In the genomic region with DNA sequence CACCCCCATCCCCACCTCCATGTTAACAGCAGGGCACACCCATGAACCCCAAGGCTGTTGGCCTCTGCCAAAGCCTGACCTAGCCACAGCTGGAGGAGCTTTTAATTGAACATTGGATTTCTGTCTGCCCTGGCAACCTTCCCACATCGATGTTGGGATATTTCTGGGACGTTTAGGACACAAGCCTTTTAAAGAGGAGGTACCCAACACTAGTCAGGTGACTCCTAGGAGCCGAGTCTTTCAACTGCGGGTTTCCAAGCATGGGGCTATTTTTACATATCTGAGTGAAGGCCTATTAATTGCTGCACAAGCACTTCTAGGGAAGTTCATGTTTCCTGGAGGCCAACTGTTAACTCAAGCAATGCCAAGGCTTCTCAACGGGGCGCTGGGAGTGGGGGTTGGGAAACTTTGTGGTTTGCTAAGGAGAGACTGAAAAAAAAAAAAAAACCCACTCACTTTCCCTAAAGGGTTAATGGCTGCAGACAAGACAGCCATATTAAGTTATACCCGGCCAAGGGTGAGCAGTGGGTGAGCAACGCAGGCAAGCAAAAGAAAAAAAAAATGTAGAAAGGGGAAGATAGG, we compare ENCODE assay signal across 7 mouse cellular contexts.
DNase-seq lines count a peak whose midpoint lies in the region; ATAC-seq and TF ChIP-seq lines count a peak whose summit lies in the region.

No protein-coding gene starts in this region.

- no peak overlapping the region for H3ac ChIP-seq in C2C12 (ENCODE audit: control insufficient read depth, insufficient read length, low read depth)

- H3K4me1 ChIP-seq in heart, postnatal 0 days (ENCODE audit: control insufficient read depth, insufficient read depth) = peaks cover 45% of the 10 kb centered on the region

- no peaks in the 10 kb centered on the region for H3K9me3 ChIP-seq in heart, postnatal 0 days (replicated peaks; ENCODE audit: control insufficient read depth, low read length)

- peaks cover 6% of the 10 kb centered on the region for H3K79me3 ChIP-seq in C2C12 (ENCODE audit: low read depth)

- peak; percentile 76 for ATAC-seq in heart, postnatal 0 days (ENCODE audit: insufficient read depth, low read depth)

- H3K27me3 ChIP-seq in C2C12 (ENCODE audit: control insufficient read depth, insufficient read depth, insufficient read length) = no peaks in the 10 kb centered on the region
- H3K27me3 ChIP-seq in heart, postnatal 0 days (ENCODE audit: control insufficient read depth, insufficient read depth, low read length) = no peaks in the 10 kb centered on the region

- peak; percentile 46 for DNase-seq in MEL-GATA-1-ER (ENCODE audit: extremely low read depth, low read depth)
- DNase-seq in heart, postnatal 0 days (ENCODE audit: low spot score) = peak; percentile 66
- peak; percentile 46 for DNase-seq in liver
- DNase-seq in layer of hippocampus, adult 8-10 months (ENCODE audit: low spot score in 2 of 2) = no peak
- DNase-seq in cerebellum, adult 18-20 months = no peak
- DNase-seq in left cerebral cortex, adult 9 months (ENCODE audit: low spot score in 2 of 2) = no peak

- no peaks in the 10 kb centered on the region for H3K36me3 ChIP-seq in C2C12 (ENCODE audit: control insufficient read depth, insufficient read depth)
- H3K36me3 ChIP-seq in heart, postnatal 0 days (replicated peaks; ENCODE audit: control insufficient read depth, insufficient read depth, low read length) = no peaks in the 10 kb centered on the region

- H3K4me3 ChIP-seq in C2C12 (ENCODE audit: insufficient read depth, poor library complexity, severe bottlenecking) = no peak overlapping the region
- H3K4me3 ChIP-seq in heart, postnatal 0 days (ENCODE audit: low read depth, low read length) = no peak overlapping the region

- peak overlapping the region; percentile 96 for H3K27ac ChIP-seq in heart, postnatal 0 days (ENCODE audit: low read depth)

- WGBS in heart, postnatal 0 days = 4% methylated on average over 8 of the region's 8 CpGs

- no peak for TF ChIP-seq CTCF in C2C12 (IDR thresholded peaks at IDR 0.05; ENCODE audit: control insufficient read depth, insufficient read depth, insufficient read length)
- no peak for TF ChIP-seq CTCF in heart, postnatal 0 days (IDR thresholded peaks at IDR 0.05; ENCODE audit: low read depth)

- no peak overlapping the region; the same call in 1 of the 2 replicates for H3K9ac ChIP-seq in heart, postnatal 0 days (replicated peaks; ENCODE audit: low read depth, low read length)

- peak overlapping the region; percentile 29 for H3K4me2 ChIP-seq in heart, postnatal 0 days (ENCODE audit: low read depth, low read length)

- TF ChIP-seq EP300 in heart, postnatal 0 days (IDR thresholded peaks at IDR 0.05; ENCODE audit: low read depth) = no peak; the same call in 1 of the 2 replicates

- H3K79me2 ChIP-seq in C2C12 (ENCODE audit: control insufficient read depth, insufficient read depth) = peaks cover 38% of the 10 kb centered on the region

TF ChIP-seq in C2C12, 6 proteins besides CTCF, POLR2A, EP300 and RAD21:
- peak; percentile 5 for TF ChIP-seq USF1 (IDR thresholded peaks at IDR 0.05; ENCODE audit: low read depth)
- TF ChIP-seq MYOG (IDR thresholded peaks at IDR 0.05; ENCODE audit: control insufficient read depth, extremely low read depth, insufficient read length) = no peak

Comparison
In these comparisons a context has a peak if more than half of its experiments do, and no peak if none do; other contexts are left out.
1. DNase-seq: peak in MEL-GATA-1-ER (single experiment), heart, postnatal 0 days (single experiment) and liver (single experiment); none in layer of hippocampus, adult 8-10 months (0 of 2), cerebellum, adult 18-20 months (0 of 2) and left cerebral cortex, adult 9 months (0 of 2).